Mouse (Mus musculus): ENCODE measurements around the gene Hist1h4f. TPM values are rescaled to one million over a fixed set of nuclear protein-coding genes. Genes with fewer than 3 reads are reported as not detected.
"Not testable (repeated sequence)": the region's sequence is repeated elsewhere in the genome, so short reads cannot be mapped to it uniquely, and the experiment has no call there.

Hist1h4f gene
- total RNA-seq, 2 experiments from 2014 or later = 140 to 182 TPM

GRCm38 (mm10) chr13:23556906-23557305, 5.5 kb upstream of the Hist1h4f start:
- DNase-seq (ENCODE audit: low spot score in 2 of 2) = no peak

- DNase-seq (ENCODE audit: low spot score in 2 of 2) = peak; percentile 37 to 60
Measured at GRCm38 (mm10) chr13:23555839-23556416, 4.5 kb upstream of the Hist1h4f start.

- DNase-seq (ENCODE audit: low spot score in 2 of 2) = peak; percentile 58 to 71
Measured at GRCm38 (mm10) chr13:23554925-23555838, 3.7 kb upstream of the Hist1h4f start.

GRCm38 (mm10) chr13:23554393-23554792, 2.9 kb upstream of the Hist1h4f start:
- DNase-seq (ENCODE audit: low spot score in 2 of 2) = no peak

- DNase-seq (ENCODE audit: low spot score in 2 of 2) = no peak
Measured at GRCm38 (mm10) chr13:23552962-23553361, 1.5 kb upstream of the Hist1h4f start, which contains the start of gene Hist1h1d. TSS of gene Hist1h1d (plus strand) at chr13:23553262.

GRCm38 (mm10) chr13:23551931-23552914, 775 bp upstream of the Hist1h4f start:
- DNase-seq (ENCODE audit: low spot score in 2 of 2) = no peak

- DNase-seq (ENCODE audit: low spot score in 2 of 2) = no peak
Measured at GRCm38 (mm10) chr13:23550761-23551145, 695 bp downstream of the Hist1h4f start.

GRCm38 (mm10) chr13:23546694-23547093, 4.8 kb downstream of the Hist1h4f start:
- no peak for DNase-seq (ENCODE audit: low spot score in 2 of 2)

GRCm38 (mm10) chr13:23544787-23545120, 6.7 kb downstream of the Hist1h4f start:
- not testable (repeated sequence) for DNase-seq (ENCODE audit: low spot score in 2 of 2)

- DNase-seq (ENCODE audit: low spot score in 2 of 2) = peak; percentile 65 to 74
Measured at GRCm38 (mm10) chr13:23543965-23544786, 7.3 kb downstream of the Hist1h4f start, which contains the start of gene Hist1h3f. TSS of gene Hist1h3f (plus strand) at chr13:23544052.

GRCm38 (mm10) chr13:23542999-23543607, 8.3 kb downstream of the Hist1h4f start, which contains the start of gene Hist1h2bh:
TSS of gene Hist1h2bh (minus strand) at chr13:23543392.
- peak; percentile 41 to 54 for DNase-seq (ENCODE audit: low spot score in 2 of 2)

- DNase-seq (ENCODE audit: low spot score in 2 of 2) = not testable (repeated sequence)
Measured at GRCm38 (mm10) chr13:23542225-23542980, 9.0 kb downstream of the Hist1h4f start.

- DNase-seq (ENCODE audit: low spot score in 2 of 2) = no peak
Measured at GRCm38 (mm10) chr13:23541497-23541896, 10.0 kb downstream of the Hist1h4f start.

- DNase-seq (ENCODE audit: low spot score in 2 of 2) = not testable (repeated sequence)
Measured at GRCm38 (mm10) chr13:23539821-23540220, 11.6 kb downstream of the Hist1h4f start.

- no peak for DNase-seq (ENCODE audit: low spot score in 2 of 2)
Measured at GRCm38 (mm10) chr13:23538249-23538648, 13.2 kb downstream of the Hist1h4f start.

GRCm38 (mm10) chr13:23537006-23537710, 14.3 kb downstream of the Hist1h4f start:
- DNase-seq (ENCODE audit: low spot score in 2 of 2) = no peak

- no peak for DNase-seq (ENCODE audit: low spot score in 2 of 2)
Measured at GRCm38 (mm10) chr13:23536076-23536822, 15.2 kb downstream of the Hist1h4f start.

Data from layer of hippocampus, postnatal 10 days (tissue).